Mouse (Mus musculus): Measurements from ENCODE around the gene Ndufs7.
"Not testable (repeated sequence)": the region's sequence is repeated elsewhere in the genome, so short reads cannot be mapped to it uniquely, and the experiment has no call there.

The Ndufs7 gene

DNA sequence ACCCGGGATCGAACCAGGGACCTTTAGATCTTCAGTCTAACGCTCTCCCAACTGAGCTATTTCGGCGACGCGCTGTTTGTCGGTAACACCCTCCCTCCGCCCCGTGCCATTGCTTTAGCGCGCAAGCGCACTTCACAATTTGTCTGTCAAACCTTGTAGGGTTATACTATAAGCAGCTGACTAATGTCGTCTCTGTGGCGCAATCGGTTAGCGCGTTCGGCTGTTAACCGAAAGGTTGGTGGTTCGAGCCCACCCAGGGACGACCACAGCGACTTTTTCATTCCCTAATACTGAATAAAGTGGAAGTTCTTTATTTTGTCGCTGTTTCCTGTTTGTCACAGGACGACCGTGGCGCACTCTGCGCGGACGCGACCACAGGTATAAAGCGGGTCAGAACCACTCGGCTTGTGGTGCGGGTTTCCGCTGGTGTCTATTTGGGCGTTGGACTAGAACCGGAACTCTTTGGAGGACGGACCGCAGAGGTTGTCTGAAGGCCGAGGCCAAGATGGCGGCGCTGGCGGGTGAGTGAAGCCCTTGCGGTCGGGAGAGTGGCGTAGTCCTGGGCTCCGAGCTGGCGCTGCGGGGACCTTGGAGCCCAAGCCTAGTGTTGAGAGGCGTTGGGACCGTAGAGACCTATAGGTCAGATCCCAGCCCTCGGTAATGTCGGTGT is at the start of gene Ndufs7:
TSS of gene Ndufs7 (plus strand) at position 151 of the 670 bp plus-strand sequence.
- DNase-seq (ENCODE audit: low spot score in 2 of 2) = peak; percentile 91 to 98

- DNase-seq (ENCODE audit: low spot score in 2 of 2) = peak in 1 of 2 experiments; percentile 85
Measured at GRCm38 (mm10) chr10:80199440-80200008, 49.4 kb upstream of the Ndufs7 start.

- DNase-seq (ENCODE audit: low spot score in 2 of 2) = no peak
Measured at GRCm38 (mm10) chr10:80200485-80200884, 48.4 kb upstream of the Ndufs7 start.

DNA sequence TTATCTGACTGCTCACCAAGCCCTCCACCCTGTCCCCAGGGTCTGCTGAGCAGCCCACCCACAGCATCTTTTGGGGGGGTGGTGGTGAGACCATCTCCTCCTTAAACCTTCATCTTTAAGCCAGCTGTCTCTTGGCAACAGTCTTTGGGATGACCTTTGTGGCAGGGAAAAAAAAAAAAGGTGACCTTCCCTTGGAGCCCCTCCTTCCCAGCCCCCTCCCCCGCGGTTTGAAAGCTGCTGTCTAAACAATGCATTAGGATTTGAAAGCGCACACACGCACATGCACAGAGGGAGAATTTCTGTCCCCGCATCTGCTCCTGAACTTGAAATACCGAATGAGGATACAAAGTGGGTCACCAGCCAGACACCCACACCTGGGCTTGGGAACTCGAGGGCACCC is 44.9 kb upstream of the Ndufs7 start:
- DNase-seq (ENCODE audit: low spot score in 2 of 2) = no peak

- DNase-seq (ENCODE audit: low spot score in 2 of 2) = no peak
Measured at GRCm38 (mm10) chr10:80207201-80207600, 41.7 kb upstream of the Ndufs7 start.

DNA sequence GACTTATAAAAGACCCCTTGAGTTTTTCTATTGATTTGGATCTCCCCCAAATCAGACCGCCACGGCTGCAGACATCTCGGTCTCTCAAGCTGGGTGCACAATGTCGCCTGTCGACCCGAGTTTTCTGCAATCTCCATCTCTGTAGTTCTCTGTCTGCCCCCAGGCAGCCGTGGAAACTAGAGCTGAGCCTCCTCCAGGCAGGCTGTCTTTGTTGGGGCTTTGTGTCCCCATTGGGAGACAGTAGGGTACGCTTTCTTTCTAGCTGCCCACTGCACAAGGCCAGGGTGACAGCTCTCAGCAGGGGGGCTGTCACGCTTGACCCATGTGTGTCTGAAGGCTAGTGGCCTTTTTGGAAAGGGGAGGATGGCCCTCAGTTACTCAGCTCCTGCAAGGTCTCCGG is 41.2 kb upstream of the Ndufs7 start:
- DNase-seq (ENCODE audit: low spot score in 2 of 2) = no peak

DNA sequence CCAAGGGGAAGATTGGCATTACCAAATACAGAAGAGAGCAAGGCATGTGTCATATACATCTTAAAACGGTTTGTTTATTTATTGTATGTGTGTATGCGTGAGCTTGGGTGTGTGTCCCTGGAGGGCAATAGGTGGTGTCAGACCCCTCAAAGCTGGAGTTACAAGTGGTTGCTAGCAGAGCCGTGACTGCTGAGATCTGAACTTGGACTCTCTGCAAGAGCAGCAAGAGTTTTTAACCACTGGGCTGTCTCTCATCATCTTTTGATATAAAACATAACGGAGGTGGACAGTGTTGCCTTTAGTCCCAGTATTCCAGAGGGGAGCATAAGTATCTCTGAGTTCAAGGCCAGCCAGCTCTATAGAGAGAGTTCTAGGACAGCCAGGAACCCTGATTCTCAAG is 40.7 kb upstream of the Ndufs7 start:
- DNase-seq (ENCODE audit: low spot score in 2 of 2) = no peak

GRCm38 (mm10) chr10:80208841-80209371 is 40.0 kb upstream of the Ndufs7 start:
- peak in 1 of 2 experiments; percentile 39 for DNase-seq (ENCODE audit: low spot score in 2 of 2)

GRCm38 (mm10) chr10:80211547-80212103 is 37.3 kb upstream of the Ndufs7 start:
- DNase-seq (ENCODE audit: low spot score in 2 of 2) = not testable (repeated sequence)

GRCm38 (mm10) chr10:80215048-80215772 is 33.7 kb upstream of the Ndufs7 start:
- no peak for DNase-seq (ENCODE audit: low spot score in 2 of 2)

GRCm38 (mm10) chr10:80220676-80221075 is 28.2 kb upstream of the Ndufs7 start:
- no peak for DNase-seq (ENCODE audit: low spot score in 2 of 2)

- not testable (repeated sequence) for DNase-seq (ENCODE audit: low spot score in 2 of 2)
Measured at GRCm38 (mm10) chr10:80223137-80223536, 25.8 kb upstream of the Ndufs7 start.

- no peak for DNase-seq (ENCODE audit: low spot score in 2 of 2)
Measured at GRCm38 (mm10) chr10:80226071-80226415, 22.9 kb upstream of the Ndufs7 start.

DNA sequence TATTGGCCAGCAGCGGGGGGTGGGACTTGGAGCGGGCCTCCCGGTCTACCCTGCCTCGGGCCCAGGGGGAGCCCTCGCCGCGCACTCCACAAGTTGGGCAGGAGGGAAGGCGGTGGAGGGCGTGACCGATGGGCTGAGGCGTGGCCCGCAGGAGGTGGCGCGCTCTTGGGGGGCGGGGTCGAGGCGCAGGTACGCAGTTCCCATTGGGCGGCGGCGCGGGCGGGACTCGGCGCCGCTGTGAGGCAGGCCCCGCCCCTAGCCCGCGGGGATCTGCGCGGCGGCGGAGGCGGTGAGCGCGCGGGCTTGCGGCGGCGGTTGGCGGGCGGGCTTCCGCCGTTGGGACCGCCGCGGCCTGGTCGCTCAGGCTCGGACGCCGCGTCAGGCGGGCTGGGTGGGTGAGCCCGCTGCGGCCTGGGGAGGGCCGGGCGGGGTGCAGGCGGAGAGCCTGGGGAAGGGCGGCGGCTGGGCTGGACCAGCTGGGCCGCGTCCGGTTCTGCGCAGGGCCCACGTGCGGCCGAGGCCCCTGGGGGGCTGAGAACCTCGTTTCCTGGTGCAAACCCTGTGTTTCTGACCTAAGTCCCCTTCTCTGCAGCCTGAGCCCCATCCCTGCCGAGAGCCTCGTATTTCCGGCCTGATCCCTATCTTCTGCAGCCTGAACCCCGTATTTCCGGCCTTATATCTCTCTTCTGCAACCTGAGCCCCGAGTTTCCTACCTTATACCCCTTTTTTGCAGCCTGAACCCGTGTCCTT is 22.3 kb upstream of the Ndufs7 start, which contains the start of gene Mum1:
TSS of gene Mum1 (plus strand) at position 19 of the 750 bp plus-strand sequence.
- peak; percentile 98 to 99 for DNase-seq (ENCODE audit: low spot score in 2 of 2)

GRCm38 (mm10) chr10:80227166-80227539 is 21.8 kb upstream of the Ndufs7 start:
- no peak for DNase-seq (ENCODE audit: low spot score in 2 of 2)

DNA sequence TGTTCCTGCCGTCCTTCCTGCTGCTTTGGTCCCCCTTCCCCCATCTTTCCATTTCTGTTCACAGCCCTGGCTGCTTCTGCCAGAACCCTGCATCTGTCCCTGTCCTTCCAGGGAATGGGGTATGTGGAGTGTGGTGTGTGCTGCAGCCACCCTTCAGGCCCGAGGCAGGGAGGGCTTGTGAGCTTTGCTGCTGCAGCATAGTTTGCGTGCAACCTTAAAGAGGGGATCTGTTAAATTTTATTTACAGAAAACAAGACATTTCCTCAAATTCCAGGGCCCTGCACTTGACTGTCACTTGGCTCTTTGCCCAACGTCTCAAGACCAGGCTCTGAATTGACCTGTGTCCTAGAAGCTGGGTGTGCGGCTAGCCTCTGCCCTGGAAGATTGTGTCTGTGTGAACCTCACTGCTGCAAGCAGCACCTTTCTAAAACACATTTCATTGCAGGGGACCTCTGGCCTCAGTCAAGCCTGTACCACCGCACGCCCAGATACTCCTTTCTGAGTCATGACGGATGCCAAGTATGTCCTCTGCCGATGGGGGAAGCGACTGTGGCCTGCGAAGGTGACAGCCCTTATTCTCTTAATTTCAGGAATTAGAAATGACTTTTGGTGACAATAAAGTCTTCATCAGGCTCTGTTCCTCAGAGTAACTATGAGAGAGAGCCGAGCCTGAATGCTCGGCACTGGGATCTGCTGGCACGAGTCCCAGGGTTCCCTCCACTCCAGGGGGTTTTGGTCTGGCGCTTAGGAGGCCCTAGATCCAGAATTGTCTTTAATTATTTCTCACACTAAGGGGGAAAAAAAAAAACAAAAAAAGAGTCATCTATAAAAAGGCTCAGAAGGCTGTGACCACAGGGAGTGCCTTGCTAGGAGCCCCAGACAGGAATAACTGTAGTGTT is 20.8 kb upstream of the Ndufs7 start:
- DNase-seq (ENCODE audit: low spot score in 2 of 2) = no peak

DNA sequence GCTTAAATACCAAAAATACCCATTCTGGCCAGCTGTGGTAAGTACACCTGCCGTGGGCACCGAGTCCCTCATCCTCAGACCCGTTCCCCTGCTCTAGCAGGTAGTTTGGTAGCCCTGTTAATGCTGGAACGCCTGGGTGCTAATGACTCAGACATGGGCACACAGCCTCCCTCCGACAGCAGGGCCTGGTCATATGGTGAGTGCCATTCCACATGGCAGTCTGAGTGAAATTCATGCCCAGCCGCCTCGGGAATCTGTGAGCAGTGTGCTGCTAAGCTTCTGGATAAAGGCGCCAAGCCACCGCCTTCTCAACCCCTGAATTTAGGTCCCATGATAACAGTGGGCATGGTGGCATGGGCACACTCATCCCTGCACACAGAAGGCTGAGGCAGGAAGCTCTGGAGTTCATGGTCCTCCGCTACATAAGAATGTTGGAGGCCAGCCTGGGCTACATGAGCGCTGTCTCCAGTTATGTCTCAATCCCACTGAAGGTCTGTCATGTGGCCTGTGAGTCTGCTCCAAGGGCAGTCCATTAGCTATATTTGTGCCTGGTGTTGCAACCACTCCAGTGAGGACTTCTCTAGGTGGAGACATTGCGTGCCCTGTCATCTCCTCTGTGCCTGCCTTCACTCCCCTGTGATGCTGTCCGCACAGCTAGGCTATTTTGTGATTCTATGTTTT is 12.6 kb upstream of the Ndufs7 start:
- DNase-seq (ENCODE audit: low spot score in 2 of 2) = no peak

- DNase-seq (ENCODE audit: low spot score in 2 of 2) = no peak
Measured at GRCm38 (mm10) chr10:80237020-80237419, 11.9 kb upstream of the Ndufs7 start.

DNA sequence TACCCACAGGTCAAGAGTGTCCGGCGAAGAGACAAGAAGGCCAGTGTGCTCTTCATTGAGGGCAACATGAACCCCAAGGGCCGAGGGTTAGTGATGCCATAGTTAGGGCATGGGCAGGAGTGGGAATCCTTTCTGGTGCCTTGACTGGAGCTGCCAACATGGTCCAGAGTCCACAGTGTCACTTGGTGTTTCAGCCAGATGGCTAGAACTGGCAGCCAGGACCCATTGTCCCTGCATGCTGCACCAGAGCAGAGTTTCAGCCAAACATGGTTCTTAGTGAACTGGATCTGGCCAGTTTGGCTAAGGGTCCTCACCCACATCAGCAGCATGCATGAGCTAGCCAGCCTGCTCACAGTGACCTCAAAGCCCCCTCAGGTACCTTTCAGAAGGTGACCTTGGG is 10.6 kb upstream of the Ndufs7 start:
- DNase-seq (ENCODE audit: low spot score in 2 of 2) = no peak

GRCm38 (mm10) chr10:80239791-80240190 is 9.1 kb upstream of the Ndufs7 start:
- DNase-seq (ENCODE audit: low spot score in 2 of 2) = no peak

Data from left cerebral cortex, adult 9 months (tissue).